Comparison of ENCODE assay signal across 8 mouse cellular contexts in the genomic region with DNA sequence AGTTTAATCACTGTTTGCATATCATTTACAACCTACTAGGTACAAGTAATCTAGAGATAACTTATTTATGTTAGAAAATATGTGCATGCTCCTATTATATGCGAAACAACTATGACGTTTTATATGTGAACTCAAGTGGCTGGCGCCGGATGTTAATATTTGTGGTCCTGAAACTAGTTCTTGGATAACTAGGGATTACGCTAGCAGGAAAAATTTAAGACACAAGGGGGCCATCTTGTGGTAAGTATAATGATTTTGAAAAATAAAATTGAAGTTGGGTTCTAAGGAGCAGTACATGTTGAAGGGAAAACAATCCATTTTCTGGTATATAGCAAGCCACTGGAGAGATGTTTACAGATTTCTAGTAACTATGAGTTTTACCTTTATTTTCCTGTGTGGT. TPM values are rescaled to one million over a fixed set of nuclear protein-coding genes. Genes with fewer than 3 reads are reported as not detected.
DNase-seq lines count a peak whose midpoint lies in the region; ATAC-seq and TF ChIP-seq lines count a peak whose summit lies in the region.

No protein-coding gene starts in this region.

- no peak for DNase-seq in heart, adult 2 months
- no peak for DNase-seq in heart, postnatal 25 days (ENCODE audit: low spot score)
- DNase-seq in 3T3-L1 (ENCODE audit: low read depth, low spot score): peak; percentile 76
- DNase-seq in B cell, adult 2 months: no peak
- DNase-seq in spleen, adult 12 weeks (ENCODE audit: low spot score): no peak
- no peak for DNase-seq in left cerebral cortex, adult 11 months (ENCODE audit: low spot score)

- TF ChIP-seq CTCF in heart, adult 2 months (IDR thresholded peaks at IDR 0.05): peak; percentile 49

- H3K9ac ChIP-seq in heart, adult 2 months (ENCODE audit: low read depth, low read length): no peak overlapping the region
- 0 out of 2 replicates have a peak overlapping the region, but pooled peaks have one; percentile 33 for H3K9ac ChIP-seq in embryonic facial prominence, embryonic 13.5 days
- peak overlapping the region; percentile 81 for H3K9ac ChIP-seq in liver, embryonic 12.5 days

- 28% methylated on average over 5 of the region's 5 CpGs for WGBS in heart, adult 2 months
- WGBS in embryonic facial prominence, embryonic 13.5 days: 41% methylated on average over 5 of the region's 5 CpGs
- 67% methylated on average over 5 of the region's 5 CpGs for WGBS in liver, embryonic 12.5 days (ENCODE audit: insufficient replicate concordance)

- no peaks in the 10 kb centered on the region for H3K27me3 ChIP-seq in heart, adult 2 months (ENCODE audit: control insufficient read depth, insufficient read depth, low read length)
- no peaks in the 10 kb centered on the region for H3K27me3 ChIP-seq in embryonic facial prominence, embryonic 13.5 days
- H3K27me3 ChIP-seq in liver, embryonic 12.5 days (replicated peaks): no peaks in the 10 kb centered on the region

- no peaks in the 10 kb centered on the region for H3K79me2 ChIP-seq in heart, adult 2 months (replicated peaks; ENCODE audit: control insufficient read depth, insufficient read depth, low read length)

- TF ChIP-seq POLR2A in heart, adult 2 months (IDR thresholded peaks at IDR 0.05; ENCODE audit: insufficient read depth, low read depth, low read length): no peak

- H3K4me2 ChIP-seq in embryonic facial prominence, embryonic 13.5 days: peak overlapping the region; percentile 70
- H3K4me2 ChIP-seq in liver, embryonic 12.5 days: peak overlapping the region; percentile 79

- no peaks in the 10 kb centered on the region for H3K36me3 ChIP-seq in heart, adult 2 months (ENCODE audit: control insufficient read depth, insufficient read depth, low read length)
- H3K36me3 ChIP-seq in embryonic facial prominence, embryonic 13.5 days: peaks cover 19% of the 10 kb centered on the region
- H3K36me3 ChIP-seq in liver, embryonic 12.5 days: peaks cover 42% of the 10 kb centered on the region

- no peak overlapping the region for H3K4me3 ChIP-seq in heart, adult 2 months
- H3K4me3 ChIP-seq in embryonic facial prominence, embryonic 13.5 days: peak overlapping the region; percentile 85
- H3K4me3 ChIP-seq in liver, embryonic 12.5 days: peak overlapping the region; percentile 87

- no peak for TF ChIP-seq EP300 in heart, adult 2 months (IDR thresholded peaks at IDR 0.05; ENCODE audit: insufficient read depth, low read depth, low read length)

- H3K9me3 ChIP-seq in embryonic facial prominence, embryonic 13.5 days: no peaks in the 10 kb centered on the region
- H3K9me3 ChIP-seq in liver, embryonic 12.5 days (replicated peaks): no peaks in the 10 kb centered on the region

- H3K4me1 ChIP-seq in heart, adult 2 months (ENCODE audit: control insufficient read depth, insufficient read depth, low read length): peaks cover 1% of the 10 kb centered on the region; the same call in 1 of the 2 replicates
- peaks cover 11% of the 10 kb centered on the region for H3K4me1 ChIP-seq in embryonic facial prominence, embryonic 13.5 days
- peaks cover 24% of the 10 kb centered on the region for H3K4me1 ChIP-seq in liver, embryonic 12.5 days

- ATAC-seq in embryonic facial prominence, embryonic 13.5 days (ENCODE audit: insufficient number of reproducible peaks, insufficient read depth, low FRiP score, low TSS enrichment, low read depth): no peak
- ATAC-seq in liver, embryonic 12.5 days: no peak

- H3K27ac ChIP-seq in heart, adult 2 months: no peak overlapping the region
- H3K27ac ChIP-seq in embryonic facial prominence, embryonic 13.5 days: no peak overlapping the region
- H3K27ac ChIP-seq in liver, embryonic 12.5 days: no peak overlapping the region

- intact Hi-C loops in heart, adult 2 months (cut with DNase I): loop anchor here (5.0 to 10.0 kb wide), 4 partner anchors 232 to 360 kb away; a partner anchor contains a TSS
- intact Hi-C loops in heart, postnatal 25 days (cut with DNase I): loop anchor here (5.0 kb wide), 2 partner anchors 232 to 372 kb away; no protein-coding TSS in a partner anchor

RNA-seq across cellular contexts. Expression of a gene that starts 1.4 kb away (rescaled TPM):
- total RNA-seq in heart, adult 2 months (2021): under 1 TPM; 0.47 to 0.66 TPM
- polyA plus RNA-seq in heart, adult 2 months (2012; rRNA removed): 0.27 and 0.59 TPM in 2 replicates
- total RNA-seq in heart, postnatal 25 days (2021): under 1 TPM; 0.73 to 0.78 TPM
- 12.0 and 12.2 TPM in 2 replicates for polyA plus RNA-seq in embryonic facial prominence, embryonic 13.5 days (2015; fragmentation: Nextera tagmentation; extraction: Ambion mirVana)
- 6.9 and 8.9 TPM in 2 replicates for polyA plus RNA-seq in liver, embryonic 12.5 days (2016; fragmentation: Nextera tagmentation; extraction: Ambion mirVana)

RNA-seq across cellular contexts. Expression of a gene that starts 1.6 kb away (rescaled TPM):
- total RNA-seq in heart, adult 2 months (2021): 10 to 100 TPM; 21.6 to 23.4 TPM
- 2.6 and 5.9 TPM in 2 replicates for polyA plus RNA-seq in heart, adult 2 months (2012; rRNA removed)
- total RNA-seq in heart, postnatal 25 days (2021): 10 to 100 TPM; 20.5 to 22.7 TPM
- 60.0 and 69.1 TPM in 2 replicates for polyA plus RNA-seq in embryonic facial prominence, embryonic 13.5 days (2015; fragmentation: Nextera tagmentation; extraction: Ambion mirVana)
- 41.4 and 42.7 TPM in 2 replicates for polyA plus RNA-seq in liver, embryonic 12.5 days (2016; fragmentation: Nextera tagmentation; extraction: Ambion mirVana)

RNA-seq across cellular contexts. Expression of a gene that starts 55.6 kb away (rescaled TPM):
- 100 to 1,000 TPM; 269 to 290 TPM for total RNA-seq in heart, adult 2 months (2021)
- 96.1 and 155 TPM in 2 replicates for polyA plus RNA-seq in heart, adult 2 months (2012; rRNA removed)
- total RNA-seq in heart, postnatal 25 days (2021): 100 to 1,000 TPM; 299 to 338 TPM
- 33.4 and 37.6 TPM in 2 replicates for polyA plus RNA-seq in embryonic facial prominence, embryonic 13.5 days (2015; fragmentation: Nextera tagmentation; extraction: Ambion mirVana)
- polyA plus RNA-seq in liver, embryonic 12.5 days (2016; fragmentation: Nextera tagmentation; extraction: Ambion mirVana): 9.0 and 10.1 TPM in 2 replicates
